Mouse (Mus musculus) cerebral cortex, adult 2 months (tissue): Measurements from ENCODE around the gene Camkmt.

ENCODE experiments used
- WGBS: fragments of 180-500 bp; shearing (Covaris S2); methylation state at CpG from one replicate; pipeline ENCODE4 v1.1.7; 2018; 5-methylcytosine and 5-hydroxymethylcytosine counted together

The Camkmt gene

GRCm38 (mm10) chr17:85458075-85458474, 367.7 kb downstream of the Camkmt start:
- WGBS = 54% methylated on average over 14 of the region's 14 CpGs

GRCm38 (mm10) chr17:85458589-85458988, 368.2 kb downstream of the Camkmt start:
- 54% methylated on average over 9 of the region's 9 CpGs for WGBS

- 41% methylated on average over 3 of the region's 3 CpGs for WGBS
Observed at GRCm38 (mm10) chr17:85461577-85461976, 371.2 kb downstream of the Camkmt start.

- 21% methylated on average over 22 of the region's 22 CpGs for WGBS
Observed at GRCm38 (mm10) chr17:85463497-85464392, 373.4 kb downstream of the Camkmt start.

GRCm38 (mm10) chr17:85464466-85465411, 374.4 kb downstream of the Camkmt start:
- WGBS = 15% methylated on average over 40 of the region's 40 CpGs

GRCm38 (mm10) chr17:85469776-85470175, 379.4 kb downstream of the Camkmt start:
- WGBS = 73% methylated on average over 4 of the region's 4 CpGs

GRCm38 (mm10) chr17:85472687-85473202, 382.4 kb downstream of the Camkmt start:
- WGBS = 33% methylated on average over 5 of the region's 5 CpGs

GRCm38 (mm10) chr17:85473217-85473616, 382.9 kb downstream of the Camkmt start:
- WGBS = 9% methylated on average over 16 of the region's 16 CpGs

- 47% methylated on average over 8 of the region's 8 CpGs for WGBS
Observed at GRCm38 (mm10) chr17:85473881-85474280, 383.5 kb downstream of the Camkmt start.

GRCm38 (mm10) chr17:85481241-85481640, 390.9 kb downstream of the Camkmt start:
- 87% methylated on average over 8 of the region's 8 CpGs for WGBS

- 96% methylated on average over 5 of the region's 5 CpGs for WGBS
Observed at GRCm38 (mm10) chr17:85483086-85483485, 392.7 kb downstream of the Camkmt start.

GRCm38 (mm10) chr17:85484015-85484414, 393.7 kb downstream of the Camkmt start:
- 70% methylated on average over 8 of the region's 8 CpGs for WGBS

GRCm38 (mm10) chr17:85484526-85484925, 394.2 kb downstream of the Camkmt start:
- WGBS = 43% methylated on average over 5 of the region's 5 CpGs

- WGBS = 4% methylated on average over 30 of the region's 30 CpGs
Observed at GRCm38 (mm10) chr17:85485065-85485945, 395.0 kb downstream of the Camkmt start.

- WGBS = 9% methylated on average over 14 of the region's 14 CpGs
Observed at GRCm38 (mm10) chr17:85485946-85486533, 395.7 kb downstream of the Camkmt start.

- WGBS = 12% methylated on average over 52 of the region's 52 CpGs
Observed at GRCm38 (mm10) chr17:85486585-85487480, 396.5 kb downstream of the Camkmt start.

GRCm38 (mm10) chr17:85487531-85487930, 397.2 kb downstream of the Camkmt start:
- 63% methylated on average over 3 of the region's 3 CpGs for WGBS

GRCm38 (mm10) chr17:85488601-85489487, 398.5 kb downstream of the Camkmt start:
- WGBS = 19% methylated on average over 14 of the region's 14 CpGs
